Mouse (Mus musculus): ENCODE measurements around the gene Rhebl1.

GRCm38 (mm10) chr15:98943133-98943532 is 48.8 kb upstream of the Rhebl1 start:
- TF ChIP-seq CTCF (IDR thresholded peaks at IDR 0.05; ENCODE audit: control insufficient read depth, insufficient read depth, insufficient replicate concordance, low read depth, low read length) (no peak), POLR2A (IDR thresholded peaks at IDR 0.05; ENCODE audit: control insufficient read depth, low read depth, low read length) (no peak)
